Mouse (Mus musculus): Measurements from ENCODE around the gene Fndc3a.

The Fndc3a gene

DNA sequence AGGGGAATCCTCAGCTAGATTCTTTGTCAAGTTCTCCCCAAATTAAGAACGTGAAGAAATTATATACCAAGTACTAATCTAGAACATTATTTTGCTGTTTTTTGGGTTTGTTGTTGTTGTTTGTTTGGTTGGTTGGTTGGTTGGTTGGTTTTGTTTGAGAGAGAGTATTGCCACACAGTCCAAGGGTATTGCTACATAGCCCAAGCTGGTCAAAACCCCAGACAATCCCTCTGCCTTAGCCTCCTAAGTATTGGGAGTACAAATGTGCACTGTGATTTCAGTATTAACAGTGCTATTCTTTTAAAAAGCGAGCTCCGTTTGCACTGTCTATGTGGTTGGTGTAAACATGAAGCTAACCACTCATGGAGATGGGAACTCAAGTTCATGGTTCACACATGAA is 37.9 kb downstream of the Fndc3a start:
- DNase-seq (ENCODE audit: low spot score in 2 of 2) = no peak

DNA sequence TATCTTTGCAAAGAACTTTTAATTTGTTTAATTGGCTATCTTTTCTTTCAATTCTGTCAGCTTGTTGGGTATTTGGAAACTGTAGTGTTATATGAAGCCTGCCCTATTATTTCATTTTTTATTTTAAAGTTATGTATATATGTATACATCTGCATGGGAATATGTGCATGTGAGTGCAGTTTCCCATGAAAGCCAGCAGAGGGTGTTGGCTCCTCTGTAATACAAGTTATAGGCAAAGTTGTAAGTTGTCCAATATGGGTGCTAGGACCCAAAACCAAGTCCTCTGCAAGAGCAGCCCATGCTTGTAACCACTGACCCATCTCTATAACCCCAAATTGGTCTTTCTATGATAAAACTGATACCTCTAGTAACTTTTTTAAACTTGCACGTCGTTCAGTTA is 38.8 kb downstream of the Fndc3a start:
- no peak for DNase-seq (ENCODE audit: low spot score in 2 of 2)

DNA sequence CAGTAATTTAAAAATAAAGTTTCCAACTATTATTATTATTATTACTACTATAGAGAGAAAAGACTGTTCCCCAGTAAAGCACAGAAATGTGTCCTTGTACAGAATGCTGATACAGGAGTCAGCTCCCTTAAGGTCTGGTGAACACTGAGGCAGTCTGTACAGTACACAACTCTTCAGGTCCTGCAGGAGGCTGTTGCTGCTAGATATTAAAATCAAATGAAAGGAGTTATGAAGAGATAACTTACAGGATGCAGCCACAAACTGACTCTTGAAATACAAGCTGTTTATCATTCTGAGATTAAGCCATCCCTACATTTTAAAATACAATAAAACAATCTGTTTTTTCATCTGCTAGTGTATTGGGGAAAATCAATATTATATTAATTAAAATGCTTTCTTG is 60.5 kb downstream of the Fndc3a start:
- DNase-seq (ENCODE audit: low spot score in 2 of 2) = no peak

DNA sequence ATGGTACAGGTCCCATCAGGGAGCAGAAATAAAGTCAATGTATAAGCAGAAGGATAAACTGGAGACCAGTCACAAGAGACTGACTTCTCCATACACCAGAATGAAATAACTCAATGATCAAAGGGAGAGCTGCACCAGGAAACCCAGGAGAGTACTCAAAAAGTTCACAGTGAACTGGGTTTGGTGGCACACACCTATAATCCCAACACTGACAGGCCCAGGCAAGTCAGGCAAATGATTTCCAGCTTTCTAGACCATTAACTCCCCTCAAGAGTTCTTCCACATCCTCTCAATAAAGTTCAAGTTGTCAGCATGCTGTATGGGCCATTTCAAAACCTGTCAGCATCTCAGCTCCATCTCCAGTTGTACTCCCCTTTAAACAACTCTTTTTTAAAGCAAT is 64.3 kb downstream of the Fndc3a start:
- DNase-seq (ENCODE audit: low spot score in 2 of 2) = no peak

DNA sequence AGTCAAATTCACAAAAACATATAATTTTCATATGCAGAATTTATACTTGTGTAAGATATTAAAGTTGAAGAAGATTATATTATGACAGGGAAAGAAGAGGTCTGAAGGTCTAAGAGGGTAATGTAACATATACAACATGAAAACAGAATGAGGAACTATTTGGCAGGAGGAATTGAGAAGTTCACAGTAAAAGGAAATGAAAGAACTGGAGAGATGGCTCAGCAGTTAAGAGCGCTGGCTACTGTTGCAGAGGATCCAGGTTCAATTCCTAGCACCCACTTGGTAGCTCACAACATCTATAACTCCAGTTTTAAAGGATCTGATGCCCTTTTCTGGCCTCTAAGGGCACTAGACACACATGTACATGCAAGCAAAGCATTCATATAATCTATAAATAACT is 65.2 kb downstream of the Fndc3a start:
- DNase-seq (ENCODE audit: low spot score in 2 of 2) = no peak

DNA sequence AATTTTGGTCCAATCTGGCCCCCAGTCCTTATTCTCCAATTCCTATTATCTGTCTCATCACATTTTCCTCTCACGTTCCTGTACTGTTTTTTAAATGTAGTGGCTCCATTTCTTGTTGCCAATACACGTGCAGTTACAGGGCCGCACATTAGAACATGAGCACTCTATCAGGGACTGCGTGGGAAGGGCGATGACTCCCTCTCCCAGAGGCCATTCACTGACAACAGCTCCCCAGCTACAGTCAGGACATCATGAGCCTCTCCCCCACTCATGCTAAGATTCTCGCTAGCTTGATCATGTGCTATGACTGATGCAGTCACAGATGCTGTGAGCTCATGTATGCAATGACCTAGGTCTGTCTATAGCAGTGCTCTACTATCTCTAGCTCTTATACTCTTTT is 71.3 kb downstream of the Fndc3a start:
- DNase-seq (ENCODE audit: low spot score in 2 of 2) = no peak

DNA sequence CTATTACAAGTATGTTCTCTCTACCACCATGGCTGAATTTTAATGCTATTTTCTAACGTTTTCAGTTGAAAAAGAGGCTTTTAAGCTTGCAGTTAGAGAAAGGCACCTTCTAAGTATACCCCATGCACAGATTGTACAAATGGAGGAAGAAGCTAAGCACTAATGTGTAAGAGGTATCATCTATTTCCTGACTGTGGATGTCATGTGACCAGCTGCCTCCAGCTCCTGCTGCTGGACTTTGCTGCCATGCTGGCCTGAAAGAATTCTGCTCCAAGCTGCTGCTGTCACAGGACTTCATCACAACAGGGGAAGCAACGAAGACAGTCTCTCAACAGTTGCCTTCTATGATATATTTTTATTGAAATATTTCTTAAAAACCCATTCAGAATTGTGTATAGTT is 76.2 kb downstream of the Fndc3a start:
- DNase-seq (ENCODE audit: low spot score in 2 of 2) = no peak

DNA sequence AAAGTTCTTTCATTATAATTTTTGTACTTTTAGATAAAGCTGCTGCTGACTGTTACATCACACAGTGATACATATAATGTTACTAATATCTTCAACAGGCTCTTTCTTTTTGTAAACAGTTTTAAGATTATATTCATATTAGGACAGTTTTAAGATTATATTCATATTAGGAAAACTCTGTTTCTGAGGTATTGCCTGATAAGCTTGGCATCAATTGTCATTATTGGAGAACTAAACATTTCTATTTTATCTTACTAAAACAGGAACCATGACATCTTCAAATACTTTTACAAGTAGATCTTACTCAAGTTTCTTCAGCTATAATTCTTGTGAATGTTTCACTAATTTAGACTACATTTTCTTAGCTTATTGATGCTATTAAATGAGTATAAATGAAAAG is 84.4 kb downstream of the Fndc3a start:
- DNase-seq (ENCODE audit: low spot score in 2 of 2) = no peak

DNA sequence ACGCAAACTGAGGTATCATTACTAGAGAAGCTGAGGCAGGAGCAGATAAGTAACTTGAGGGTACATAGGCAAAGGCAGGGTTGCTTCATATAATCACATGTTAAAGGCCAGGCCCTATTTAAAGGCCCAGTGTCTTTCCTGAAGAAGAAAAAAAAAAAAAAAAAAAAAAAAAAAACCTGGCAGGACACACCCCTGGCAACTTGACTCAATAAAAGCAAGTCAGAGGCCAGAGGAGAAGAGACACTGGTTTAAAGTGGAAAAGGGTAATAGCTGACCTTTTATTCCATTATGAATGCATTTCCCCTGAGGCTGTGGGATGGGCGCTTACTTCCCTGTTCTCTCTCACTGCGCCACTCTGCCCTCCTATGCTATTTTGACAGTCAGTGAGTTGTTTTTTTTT is 105.7 kb downstream of the Fndc3a start:
- no peak for DNase-seq (ENCODE audit: low spot score in 2 of 2)

DNA sequence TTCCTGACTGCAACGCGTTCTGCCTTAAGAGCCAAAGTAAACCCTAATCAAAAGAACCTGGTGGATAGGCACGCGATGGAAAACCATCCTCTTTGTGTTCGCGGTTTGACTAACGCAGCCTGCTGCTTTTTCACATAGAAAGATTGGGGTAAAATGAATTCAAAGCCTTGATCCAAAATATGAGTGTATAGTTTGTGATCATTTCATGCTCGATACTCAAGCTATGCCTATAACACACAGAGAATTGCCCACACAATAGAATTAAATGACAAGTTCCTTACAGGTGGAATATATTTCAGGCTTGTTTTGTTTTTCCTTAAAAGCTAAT is 106.6 kb downstream of the Fndc3a start:
- no peak for DNase-seq (ENCODE audit: low spot score in 2 of 2)

DNA sequence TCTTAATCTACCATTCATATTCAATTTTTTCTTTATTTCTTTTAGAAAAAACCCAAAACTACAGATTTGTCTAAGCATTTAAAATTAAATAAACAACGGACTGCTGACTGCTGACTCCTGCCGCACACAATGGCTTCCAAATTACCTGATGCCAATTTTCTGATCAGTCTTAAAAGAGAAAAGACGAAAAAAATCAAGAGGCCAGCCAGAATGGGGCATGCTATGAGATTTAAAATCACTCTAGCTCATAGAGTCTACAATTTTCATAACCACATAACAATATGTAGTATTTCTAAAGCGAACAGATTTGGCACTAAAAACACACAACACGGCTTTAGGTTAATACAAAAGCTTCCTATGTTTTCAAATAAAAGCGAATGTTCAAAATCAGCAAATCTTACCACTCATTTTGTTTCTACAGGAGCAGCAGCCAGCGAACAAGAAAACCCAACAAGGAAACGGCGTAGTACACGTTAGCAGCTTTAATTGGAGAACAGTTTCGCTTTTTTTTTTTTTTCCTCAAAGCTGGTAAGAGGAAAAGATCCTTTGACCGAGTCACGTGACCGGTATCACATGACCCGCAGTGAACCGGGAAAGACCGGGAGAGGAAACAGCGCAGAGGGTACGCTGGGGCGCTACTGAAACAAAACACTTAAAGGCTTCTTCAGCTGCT is 107.1 kb downstream of the Fndc3a start:
- peak; percentile 78 to 83 for DNase-seq (ENCODE audit: low spot score in 2 of 2)

DNA sequence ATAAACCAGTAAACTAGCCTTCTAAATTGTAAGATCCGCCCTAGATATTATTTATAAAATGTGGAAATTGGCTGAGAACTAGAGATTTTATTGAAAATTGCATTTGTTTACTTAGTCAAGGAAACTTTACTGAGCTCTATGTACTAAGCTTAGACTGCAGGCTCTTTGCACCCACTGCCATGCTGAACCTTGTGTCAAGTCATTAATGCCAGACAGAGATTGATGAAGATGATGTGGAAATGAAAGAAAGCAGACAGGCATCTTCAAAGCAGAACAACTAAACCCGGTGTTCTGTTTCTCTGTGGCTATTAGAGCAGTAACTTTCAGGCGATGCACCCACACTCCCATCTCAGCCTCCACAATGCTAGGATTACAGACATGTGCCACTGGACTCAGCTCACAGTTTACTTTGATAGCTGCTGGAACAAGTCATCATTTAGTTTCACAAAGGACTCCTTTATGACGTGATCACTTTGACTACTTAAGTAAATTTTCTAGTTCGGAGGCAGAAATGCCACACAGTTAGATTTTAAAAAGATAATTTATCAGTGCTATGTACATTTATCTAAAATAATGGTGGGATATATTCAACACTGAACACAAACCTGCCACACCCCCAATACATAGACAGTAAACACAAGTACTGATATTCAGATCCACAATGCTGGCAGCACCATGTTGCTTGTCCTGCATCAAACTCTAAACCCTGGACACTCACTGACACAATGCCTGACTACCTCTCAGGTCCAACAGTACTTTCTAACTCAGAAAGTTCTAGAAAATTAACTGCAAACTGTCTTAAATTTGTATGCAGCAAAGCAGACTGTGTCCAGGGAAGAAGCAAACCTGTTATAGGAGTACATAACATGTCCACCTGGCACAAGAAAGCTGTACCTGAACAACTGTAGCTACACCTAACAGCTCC is 108.2 kb downstream of the Fndc3a start:
- no peak for DNase-seq (ENCODE audit: low spot score in 2 of 2)

DNA sequence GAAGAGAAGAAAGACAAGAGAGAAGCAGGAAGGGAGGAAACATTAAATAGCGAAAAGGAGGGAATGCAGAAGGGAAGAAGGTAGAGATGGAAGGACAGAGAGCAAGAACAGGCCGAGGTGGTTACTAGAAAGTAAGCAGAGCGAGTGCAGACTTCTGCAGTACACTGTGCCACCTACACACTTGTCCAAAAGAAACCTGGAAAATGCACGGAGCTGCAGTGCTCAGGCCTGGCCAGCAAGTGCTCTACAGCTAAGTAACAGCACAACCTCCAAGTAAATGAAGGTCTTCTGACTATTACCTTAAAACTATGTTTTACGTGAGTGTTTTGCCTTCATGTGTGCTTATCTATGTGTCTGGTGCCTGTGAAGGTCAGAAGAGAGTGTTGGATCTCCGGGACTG is 109.4 kb downstream of the Fndc3a start:
- DNase-seq (ENCODE audit: low spot score in 2 of 2) = no peak

DNA sequence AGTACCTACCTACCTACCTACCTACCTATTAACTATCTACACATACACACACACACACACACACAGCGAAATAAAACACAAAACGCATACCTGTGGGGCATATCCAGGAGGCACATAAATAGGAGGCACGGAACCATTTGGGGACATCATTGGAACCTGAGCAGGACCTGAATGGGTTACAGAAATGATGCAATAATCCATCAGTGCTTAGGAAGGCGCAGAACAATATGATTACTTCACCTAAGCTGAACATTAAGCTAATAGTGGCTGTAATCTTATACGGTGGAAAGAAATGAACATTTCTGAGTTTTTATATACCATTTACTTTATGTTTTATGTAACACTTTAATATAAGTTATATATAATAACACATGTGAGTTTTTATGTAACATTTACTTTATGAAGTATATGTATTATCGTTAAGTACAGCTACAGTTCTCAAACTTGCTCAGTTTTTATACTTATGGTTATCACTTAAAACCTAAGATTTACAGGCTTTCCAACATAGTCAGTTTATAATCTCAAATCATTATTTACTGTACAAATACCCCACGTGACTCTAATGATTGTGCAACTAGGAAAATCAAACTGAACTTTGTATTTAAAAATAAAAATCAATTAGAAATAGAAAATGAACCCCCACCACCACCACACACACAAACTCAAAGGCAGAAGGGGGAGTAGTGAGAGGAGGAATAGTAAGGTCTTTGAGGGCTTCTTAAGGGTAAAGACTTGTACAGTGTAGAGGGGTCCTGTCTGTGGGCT is 110.6 kb downstream of the Fndc3a start:
- no peak for DNase-seq (ENCODE audit: low spot score in 2 of 2)

DNA sequence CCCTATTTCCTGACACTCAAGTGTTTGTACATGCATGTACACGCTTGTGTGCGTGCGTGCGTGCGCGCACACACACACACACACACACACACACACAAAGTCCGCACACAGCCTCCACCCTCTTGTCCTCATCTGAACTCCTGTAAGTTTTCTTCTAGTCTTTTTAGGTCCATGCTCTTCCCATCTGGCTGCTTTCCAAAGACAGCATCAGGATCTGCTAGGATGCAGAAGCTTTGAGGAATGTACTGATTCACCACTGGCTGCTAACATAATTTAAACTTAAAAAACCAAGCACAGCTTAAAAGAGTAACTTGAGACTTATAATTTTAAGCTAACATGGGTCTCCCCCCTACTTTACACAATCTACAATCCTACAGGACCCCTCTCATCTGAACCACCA is 115.6 kb downstream of the Fndc3a start:
- DNase-seq (ENCODE audit: low spot score in 2 of 2) = no peak

DNA sequence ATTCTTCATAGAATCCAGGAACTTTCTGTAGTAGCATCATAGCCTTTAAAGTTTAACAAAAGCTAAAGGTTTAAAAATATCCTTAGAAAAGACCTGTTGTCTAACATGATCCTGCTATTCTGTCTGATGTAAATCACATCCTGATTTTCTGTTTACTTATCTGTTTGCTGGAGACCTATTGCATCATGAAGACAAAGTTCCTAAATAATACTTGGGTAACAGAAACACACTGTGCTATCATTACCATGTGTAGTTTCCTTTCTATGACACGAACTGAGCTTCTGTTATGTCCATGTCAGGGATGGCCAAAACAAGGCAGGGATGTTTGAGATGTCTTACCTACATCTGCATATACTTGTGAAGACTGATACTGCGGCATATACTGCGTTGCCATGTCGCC is 120.4 kb downstream of the Fndc3a start:
- DNase-seq (ENCODE audit: low spot score in 2 of 2) = no peak

DNA sequence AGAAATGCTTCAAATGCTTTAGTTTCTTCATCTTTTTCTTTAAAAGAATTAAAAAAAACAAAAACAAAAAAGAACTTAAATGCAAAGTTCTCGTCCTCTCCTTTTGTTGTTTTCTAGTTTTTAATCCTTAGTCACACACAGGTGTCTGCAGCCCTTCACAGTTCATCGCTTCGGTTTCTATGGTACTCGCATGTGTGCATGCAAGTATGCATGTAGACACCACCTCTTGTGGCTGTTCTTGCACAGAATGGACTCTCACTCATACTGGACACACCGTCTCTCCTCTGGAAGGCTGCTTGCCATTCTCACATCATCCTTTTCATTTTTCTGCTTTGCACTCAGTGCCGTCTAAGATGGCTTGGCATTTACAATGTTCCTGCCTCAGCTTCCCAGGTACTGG is 126.8 kb downstream of the Fndc3a start:
- no peak for DNase-seq (ENCODE audit: low spot score in 2 of 2)

DNA sequence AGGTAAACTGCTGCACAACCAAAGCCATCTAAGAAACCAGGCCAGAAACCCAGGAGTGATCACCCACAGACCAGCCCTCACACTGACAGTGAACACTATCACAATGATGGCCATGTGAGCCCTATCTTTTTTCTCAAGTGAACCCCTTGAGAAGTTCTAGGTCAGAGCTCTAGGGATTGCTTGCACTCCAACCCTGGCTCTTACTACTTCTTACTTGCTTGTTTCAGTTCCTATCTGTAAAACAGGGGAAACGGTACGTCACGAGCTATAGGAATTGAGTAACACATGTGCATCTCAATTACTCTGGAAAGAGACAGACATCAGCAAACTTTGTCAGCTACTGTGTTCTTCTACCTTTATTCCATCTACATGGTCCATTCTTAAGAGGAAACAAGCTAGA is 128.8 kb downstream of the Fndc3a start:
- no peak for DNase-seq (ENCODE audit: low spot score in 2 of 2)

DNA sequence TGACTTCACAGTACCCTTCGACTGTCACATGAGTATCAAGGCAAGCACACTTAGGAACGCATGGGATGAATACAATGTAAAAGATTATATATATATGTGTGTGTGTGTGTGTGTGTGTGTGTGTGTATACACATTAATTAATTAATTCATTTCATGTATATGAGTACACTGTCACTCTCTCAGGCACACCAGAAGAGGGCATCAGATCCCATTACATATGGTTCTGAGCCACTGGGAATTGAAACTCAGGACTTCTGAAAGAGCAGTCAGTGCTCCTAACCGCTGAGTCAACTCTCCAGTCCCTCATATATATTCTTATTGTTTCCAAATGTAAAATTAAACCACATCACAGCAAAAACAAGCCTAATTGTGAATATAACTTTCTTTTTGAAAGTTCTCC is 133.5 kb downstream of the Fndc3a start:
- no peak for DNase-seq (ENCODE audit: low spot score in 2 of 2)

DNA sequence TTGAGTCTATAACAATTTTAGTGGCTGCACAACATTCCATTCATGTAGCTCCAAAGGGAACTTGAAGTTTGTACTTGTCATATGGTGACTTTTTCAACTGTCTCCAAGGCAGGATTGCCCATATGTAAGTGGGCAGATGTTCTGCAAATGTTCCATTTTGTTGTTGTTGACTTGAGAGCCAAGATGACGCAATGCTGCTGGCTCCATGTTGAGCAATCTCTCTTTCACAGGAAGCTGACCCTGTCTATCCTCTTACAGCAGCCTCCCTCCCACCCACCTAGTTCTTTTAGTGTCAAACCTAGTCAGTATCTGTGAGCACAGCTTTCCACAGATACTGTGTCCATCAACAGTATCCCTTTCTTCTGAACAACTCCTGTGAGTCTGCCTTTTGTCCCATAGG is 145.9 kb downstream of the Fndc3a start:
- no peak for DNase-seq (ENCODE audit: low spot score in 2 of 2)

DNA sequence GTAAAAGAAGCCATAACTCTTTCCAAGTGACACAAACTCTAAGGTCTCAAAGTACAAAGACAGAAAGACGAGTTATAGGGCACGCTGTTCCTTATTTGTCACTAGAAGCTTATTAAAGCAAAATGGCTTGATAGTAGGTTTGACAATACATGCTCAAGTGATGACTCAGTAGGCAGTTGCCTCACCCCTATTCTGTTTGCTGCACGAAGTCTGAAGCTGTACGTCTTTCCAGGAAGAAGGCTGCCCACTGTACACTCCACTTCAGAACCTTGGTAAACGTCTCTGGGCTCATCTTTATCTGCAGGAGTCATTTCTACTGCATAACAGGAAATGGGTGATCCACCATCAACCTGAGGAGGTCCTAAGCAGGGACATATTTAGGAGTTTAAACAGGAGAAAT is 151.0 kb downstream of the Fndc3a start:
- no peak for DNase-seq (ENCODE audit: low spot score in 2 of 2)

DNA sequence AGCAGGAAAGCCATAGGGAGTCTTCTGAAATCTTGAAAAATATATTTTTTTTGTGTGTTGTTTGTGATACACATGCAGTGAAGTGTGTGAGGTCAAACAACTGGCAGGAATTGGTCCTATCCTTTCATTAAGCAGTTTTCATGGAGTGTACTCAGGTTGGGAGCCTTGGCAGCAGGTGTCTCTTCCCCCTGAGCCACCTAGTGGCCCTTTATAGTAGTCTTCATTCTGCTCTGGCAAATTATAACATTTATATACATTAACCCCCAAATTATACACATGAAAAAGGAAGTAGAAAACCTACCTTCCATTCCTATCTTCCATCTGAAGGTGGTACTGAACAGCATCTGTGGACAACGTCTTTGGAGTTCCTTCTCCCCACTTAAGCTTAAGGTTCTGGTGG is 154.0 kb downstream of the Fndc3a start:
- DNase-seq (ENCODE audit: low spot score in 2 of 2) = no peak
